Mouse (Mus musculus): ENCODE measurements around the gene Mical1.

The Mical1 gene

GRCm38 (mm10) chr10:41477278-41478181 is 1.4 kb downstream of the Mical1 start:
- DNase-seq (ENCODE audit: low spot score in 2 of 2), result peak in 1 of 2 experiments; percentile 32

GRCm38 (mm10) chr10:41479961-41480360 is 3.8 kb downstream of the Mical1 start:
- no peak for DNase-seq (ENCODE audit: low spot score in 2 of 2)

- no peak for DNase-seq (ENCODE audit: low spot score in 2 of 2)
Observed at GRCm38 (mm10) chr10:41480938-41481880, 5.1 kb downstream of the Mical1 start.

GRCm38 (mm10) chr10:41482446-41482845 is 6.3 kb downstream of the Mical1 start:
- no peak for DNase-seq (ENCODE audit: low spot score in 2 of 2)

- no peak for DNase-seq (ENCODE audit: low spot score in 2 of 2)
Observed at GRCm38 (mm10) chr10:41485778-41486177, 9.7 kb downstream of the Mical1 start.

- no peak for DNase-seq (ENCODE audit: low spot score in 2 of 2)
Observed at GRCm38 (mm10) chr10:41486506-41487170, 10.5 kb downstream of the Mical1 start.

- no peak for DNase-seq (ENCODE audit: low spot score in 2 of 2)
Observed at GRCm38 (mm10) chr10:41488877-41489276, 12.8 kb downstream of the Mical1 start.

GRCm38 (mm10) chr10:41489294-41489693 is 13.2 kb downstream of the Mical1 start:
- DNase-seq (ENCODE audit: low spot score in 2 of 2), result no peak

- DNase-seq (ENCODE audit: low spot score in 2 of 2), result peak; percentile 92
Observed at GRCm38 (mm10) chr10:41489708-41490517, 13.8 kb downstream of the Mical1 start, which contains the start of the genes Smpd2 and Ppil6. TSS of gene Smpd2 (minus strand) at chr10:41490369. TSS of gene Ppil6 (plus strand) at chr10:41490439.

- no peak for DNase-seq (ENCODE audit: low spot score in 2 of 2)
Observed at GRCm38 (mm10) chr10:41490518-41490873, 14.4 kb downstream of the Mical1 start.

- DNase-seq (ENCODE audit: low spot score in 2 of 2), result no peak
Observed at GRCm38 (mm10) chr10:41491111-41491510, 15.0 kb downstream of the Mical1 start.

- no peak for DNase-seq (ENCODE audit: low spot score in 2 of 2)
Observed at GRCm38 (mm10) chr10:41500941-41501340, 24.8 kb downstream of the Mical1 start.

- no peak for DNase-seq (ENCODE audit: low spot score in 2 of 2)
Observed at GRCm38 (mm10) chr10:41504996-41505395, 28.9 kb downstream of the Mical1 start.

GRCm38 (mm10) chr10:41505446-41505845 is 29.3 kb downstream of the Mical1 start:
- DNase-seq (ENCODE audit: low spot score in 2 of 2), result peak in 1 of 2 experiments; percentile 53

- DNase-seq (ENCODE audit: low spot score in 2 of 2), result no peak
Observed at GRCm38 (mm10) chr10:41509160-41509559, 33.0 kb downstream of the Mical1 start.

- DNase-seq (ENCODE audit: low spot score in 2 of 2), result no peak
Observed at GRCm38 (mm10) chr10:41514301-41514700, 38.2 kb downstream of the Mical1 start.

- DNase-seq (ENCODE audit: low spot score in 2 of 2), result no peak
Observed at GRCm38 (mm10) chr10:41514921-41515320, 38.8 kb downstream of the Mical1 start.

GRCm38 (mm10) chr10:41518508-41518980 is 42.4 kb downstream of the Mical1 start:
- peak; percentile 23 to 56 for DNase-seq (ENCODE audit: low spot score in 2 of 2)

GRCm38 (mm10) chr10:41518981-41519618 is 43.0 kb downstream of the Mical1 start, which contains the start of gene Cd164:
TSS of gene Cd164 (plus strand) at chr10:41519414.
- peak; percentile 84 to 86 for DNase-seq (ENCODE audit: low spot score in 2 of 2)

All from right cerebral cortex, postnatal 36 days (tissue).